Mouse (Mus musculus) midbrain, embryonic 16.5 days (tissue): Measurements from ENCODE around the gene Gm47791. TPM values are rescaled to one million over a fixed set of nuclear protein-coding genes. Genes with fewer than 3 reads are reported as not detected.

ENCODE experiments used
- ATAC-seq: fragments of 200-750 bp; cut with Nextera tagmentation; 2 replicates; pipeline ENCODE4 v1.8.0; 2017; ENCODE audit warnings: moderate TSS enrichment
- H3K27ac ChIP-seq: fragments of 300-500 bp; sonication (generic); 2 replicates; pipeline ENCODE4 v1.5.1; 2014; ENCODE audit warnings: mild to moderate bottlenecking, low read length, mixed read lengths
- H3K27me3 ChIP-seq: fragments of 300-500 bp; sonication (generic); 2 replicates; pipeline ENCODE4 v1.6.1; 2014; ENCODE audit warnings: low read depth, low read length, mixed read lengths; ENCODE audit not compliant: control insufficient read depth, insufficient read depth
- H3K36me3 ChIP-seq: fragments of 300-500 bp; sonication (generic); 2 replicates; pipeline ENCODE4 v1.6.1; 2014; ENCODE audit warnings: mild to moderate bottlenecking, low read length, moderate library complexity, mixed read lengths; ENCODE audit not compliant: control insufficient read depth, insufficient read depth
- H3K4me1 ChIP-seq: fragments of 300-500 bp; sonication (generic); 2 replicates; pipeline ENCODE4 v1.6.1; 2014; ENCODE audit warnings: mild to moderate bottlenecking, low read length, mixed read lengths; ENCODE audit not compliant: control insufficient read depth, insufficient read depth
- H3K4me2 ChIP-seq: fragments of 300-500 bp; sonication (generic); 2 replicates; pipeline ENCODE4 v1.6.1; 2014; ENCODE audit warnings: mild to moderate bottlenecking, low read length, mixed read lengths
- H3K4me3 ChIP-seq: fragments of 300-500 bp; sonication (generic); 2 replicates; pipeline ENCODE4 v1.5.1; 2014; ENCODE audit warnings: low read depth, mild to moderate bottlenecking, low read length, moderate library complexity, mixed read lengths
- H3K9ac ChIP-seq: fragments of 300-500 bp; sonication (generic); 2 replicates; pipeline ENCODE4 v1.6.1; 2014; ENCODE audit warnings: low read depth, low read length, mixed read lengths
- H3K9me3 ChIP-seq: fragments of 300-500 bp; sonication (generic); replicated peaks from 2 replicates; pipeline ENCODE4 v1.6.1; 2014; ENCODE audit warnings: mild to moderate bottlenecking, low read length, mixed read lengths; ENCODE audit not compliant: control insufficient read depth, poor library complexity, severe bottlenecking
- WGBS: fragments of 180-500 bp; shearing (Covaris S2); extraction: QIAGEN DNeasy Blood & Tissue Kit; methylation state at CpG from one replicate; pipeline ENCODE4 v1.1.7; 2014; 5-methylcytosine and 5-hydroxymethylcytosine counted together
- polyA plus RNA-seq: library from polyadenylated mRNA; unstranded; fragments of >200 nt; fragmentation: Nextera tagmentation; extraction: Ambion mirVana; gene quantifications from 2 replicates; pipeline ENCODE4 v1.2.1, GENCODE M21; 2015

The Gm47791 gene
- polyA plus RNA-seq = not detected in 2 replicates

DNA sequence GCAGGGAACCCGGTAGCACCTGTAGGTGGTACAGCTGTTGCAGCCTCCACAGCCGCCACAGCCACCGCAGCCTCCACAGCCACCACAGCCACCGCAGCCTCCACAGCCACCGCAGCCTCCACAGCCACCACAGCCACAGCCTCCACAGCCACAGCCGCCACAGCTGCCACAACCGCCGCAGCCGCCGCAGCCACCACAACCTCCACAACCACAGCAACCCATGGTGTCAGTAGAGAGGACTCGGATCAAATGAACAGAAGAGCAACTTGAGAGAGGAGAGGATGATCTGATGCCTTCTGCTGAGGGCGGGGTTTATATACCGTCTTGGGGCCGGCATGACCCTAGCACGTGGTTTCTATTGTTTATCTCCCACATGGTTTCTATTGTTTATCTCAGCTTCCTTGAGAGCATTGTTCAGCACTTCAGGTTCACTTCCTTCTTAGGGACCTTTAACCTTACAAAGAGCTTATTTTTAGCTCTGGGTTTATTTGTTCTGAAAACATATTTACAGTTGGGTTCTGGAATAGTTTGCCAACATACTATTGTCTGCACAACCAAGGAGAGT is at the start of gene Gm47791:
Gene Gm47791, minus strand, starts transcription at position 222 of the 565 bp plus-strand sequence.
- 88% methylated on average over 15 of the region's 15 CpGs for WGBS
- H3K4me3 ChIP-seq = no peak within 1 kb of the TSS
- no peak within 1 kb of the TSS for H3K4me2 ChIP-seq
- H3K9ac ChIP-seq = no peak within 1 kb of the TSS
- no peaks in the 10 kb centered on the region for H3K36me3 ChIP-seq
- H3K9me3 ChIP-seq = no peaks in the 10 kb centered on the region; the same call in 1 of the 2 replicates
- ATAC-seq = no peak
- H3K27ac ChIP-seq = no peak within 1 kb of the TSS
- no peaks in the 10 kb centered on the region for H3K4me1 ChIP-seq
- H3K27me3 ChIP-seq = no peaks in the 10 kb centered on the region

GRCm38 (mm10) chr1:82820626-82821186 is 49.7 kb upstream of the Gm47791 start:
- no peak overlapping the region for H3K4me2 ChIP-seq
- H3K4me1 ChIP-seq = no peaks in the 10 kb centered on the region
- 80% methylated on average over 3 of the region's 3 CpGs for WGBS
- H3K9me3 ChIP-seq = no peaks in the 10 kb centered on the region
- no peak for ATAC-seq
- H3K27me3 ChIP-seq = no peaks in the 10 kb centered on the region
- H3K4me3 ChIP-seq = no peak overlapping the region
- H3K27ac ChIP-seq = no peak overlapping the region
- no peak overlapping the region for H3K9ac ChIP-seq
- H3K36me3 ChIP-seq = no peaks in the 10 kb centered on the region

DNA sequence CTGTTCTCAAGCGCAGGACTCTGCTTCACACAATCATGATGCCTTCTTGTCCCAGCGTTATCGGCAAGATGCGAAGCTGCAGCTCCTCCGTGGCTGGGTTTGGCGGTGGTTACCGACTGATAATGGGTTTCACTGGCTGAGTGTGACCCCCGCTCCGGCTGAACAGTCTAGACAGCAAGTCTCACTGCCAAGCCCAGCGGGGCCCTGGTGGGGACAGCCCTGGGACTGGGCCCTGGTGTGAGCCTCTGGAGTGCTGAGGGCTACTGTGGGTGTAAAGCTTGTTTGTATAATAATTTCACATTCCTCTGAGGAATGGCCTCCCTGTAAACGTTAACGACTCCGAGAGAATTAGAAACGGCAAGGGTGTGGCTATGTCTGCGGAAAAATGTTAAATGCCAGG is 49.1 kb upstream of the Gm47791 start:
- Histone ChIP-seq H3K4me3 (no peak overlapping the region), H3K9me3 (no peaks in the 10 kb centered on the region), H3K4me2 (no peak overlapping the region), H3K27me3 (no peaks in the 10 kb centered on the region), H3K4me1 (no peaks in the 10 kb centered on the region), H3K36me3 (no peaks in the 10 kb centered on the region), H3K9ac (no peak overlapping the region), H3K27ac (no peak overlapping the region)
- 69% methylated on average over 15 of the region's 15 CpGs for WGBS
- no peak for ATAC-seq

GRCm38 (mm10) chr1:82819366-82819765 is 48.3 kb upstream of the Gm47791 start:
- no peaks in the 10 kb centered on the region for H3K4me1 ChIP-seq
- no peaks in the 10 kb centered on the region for H3K9me3 ChIP-seq
- no peak overlapping the region for H3K4me2 ChIP-seq
- 53% methylated on average over 10 of the region's 10 CpGs for WGBS
- H3K4me3 ChIP-seq = no peak overlapping the region
- no peaks in the 10 kb centered on the region for H3K27me3 ChIP-seq
- no peaks in the 10 kb centered on the region for H3K36me3 ChIP-seq
- no peak overlapping the region for H3K27ac ChIP-seq
- H3K9ac ChIP-seq = no peak overlapping the region
- no peak for ATAC-seq

GRCm38 (mm10) chr1:82815941-82816716 is 45.1 kb upstream of the Gm47791 start:
- H3K9ac ChIP-seq = no peak overlapping the region
- H3K36me3 ChIP-seq = no peaks in the 10 kb centered on the region
- no peak overlapping the region for H3K4me2 ChIP-seq
- no peak for ATAC-seq
- no peaks in the 10 kb centered on the region for H3K4me1 ChIP-seq
- no peak overlapping the region for H3K4me3 ChIP-seq
- no peaks in the 10 kb centered on the region for H3K27me3 ChIP-seq
- no peak overlapping the region for H3K27ac ChIP-seq
- 68% methylated on average over 17 of the region's 17 CpGs for WGBS
- no peaks in the 10 kb centered on the region for H3K9me3 ChIP-seq

DNA sequence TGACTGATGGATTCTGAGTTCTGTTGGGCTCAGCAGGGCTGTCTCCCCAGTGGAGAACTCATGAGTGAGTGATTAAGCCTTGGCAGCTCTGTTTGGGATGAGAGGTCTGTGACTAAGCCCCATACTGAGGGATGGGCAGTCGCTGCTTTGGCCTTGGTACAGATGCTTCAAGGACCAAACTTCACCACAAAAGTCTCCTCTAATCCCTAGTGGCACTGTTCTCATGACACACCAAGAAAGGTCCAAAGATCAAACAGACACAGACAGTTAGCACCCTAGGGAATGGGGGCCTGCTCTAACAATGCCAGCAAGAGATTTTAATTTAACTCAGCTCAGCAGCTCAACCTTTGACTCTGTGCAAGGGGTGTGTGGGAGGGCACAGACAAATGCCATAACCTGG is 40.7 kb upstream of the Gm47791 start:
- Histone ChIP-seq H3K9me3 (no peaks in the 10 kb centered on the region), H3K27ac (no peak overlapping the region), H3K36me3 (no peaks in the 10 kb centered on the region), H3K9ac (no peak overlapping the region), H3K4me1 (no peaks in the 10 kb centered on the region), H3K27me3 (no peaks in the 10 kb centered on the region), H3K4me2 (no peak overlapping the region), H3K4me3 (no peak overlapping the region)
- ATAC-seq = no peak
- 21% methylated on average over 1 of the region's 1 CpGs for WGBS

- Histone ChIP-seq H3K36me3 (no peaks in the 10 kb centered on the region), H3K4me3 (no peak overlapping the region), H3K9me3 (no peaks in the 10 kb centered on the region), H3K4me2 (no peak overlapping the region), H3K9ac (no peak overlapping the region), H3K27me3 (no peaks in the 10 kb centered on the region), H3K4me1 (no peaks in the 10 kb centered on the region), H3K27ac (no peak overlapping the region)
- ATAC-seq = no peak
- WGBS = 65% methylated on average over 3 of the region's 3 CpGs
Observed at GRCm38 (mm10) chr1:82808564-82808963, 37.5 kb upstream of the Gm47791 start.

- H3K27me3 ChIP-seq = no peaks in the 10 kb centered on the region
- no peaks in the 10 kb centered on the region for H3K4me1 ChIP-seq
- H3K36me3 ChIP-seq = no peaks in the 10 kb centered on the region
- no peak overlapping the region for H3K4me2 ChIP-seq
- H3K4me3 ChIP-seq = no peak overlapping the region
- no peaks in the 10 kb centered on the region for H3K9me3 ChIP-seq
- H3K27ac ChIP-seq = no peak overlapping the region
- no peak overlapping the region for H3K9ac ChIP-seq
- 92% methylated on average over 7 of the region's 7 CpGs for WGBS
- ATAC-seq = no peak
Observed at GRCm38 (mm10) chr1:82807206-82807605, 36.2 kb upstream of the Gm47791 start.

GRCm38 (mm10) chr1:82806391-82806790 is 35.3 kb upstream of the Gm47791 start:
- Histone ChIP-seq H3K9me3 (no peaks in the 10 kb centered on the region), H3K9ac (no peak overlapping the region), H3K4me3 (no peak overlapping the region), H3K27ac (no peak overlapping the region), H3K36me3 (no peaks in the 10 kb centered on the region), H3K27me3 (no peaks in the 10 kb centered on the region), H3K4me2 (no peak overlapping the region), H3K4me1 (no peaks in the 10 kb centered on the region)
- 79% methylated on average over 8 of the region's 8 CpGs for WGBS
- ATAC-seq = no peak
